Mouse (Mus musculus) G1E (cell line): Measurements from ENCODE around the gene Gm47996.

Source experiments
- CTCF ChIP-seq: IDR thresholded peaks from 2 replicates; pipeline ENCODE4 v1.5.1; 2012; ENCODE audit warnings: low read depth, low read length, inconsistent platforms, mixed read lengths
- POLR2AphosphoS5 ChIP-seq: IDR thresholded peaks from 2 replicates; pipeline ENCODE4 v1.6.1; 2012; ENCODE audit warnings: low read depth, low read length, inconsistent platforms; ENCODE audit not compliant: insufficient replicate concordance

GRCm38 (mm10) chr1:151251194-151252010 lies 41.5 kb downstream of the Gm47996 start:
- TF ChIP-seq CTCF = no peak
- no peak for TF ChIP-seq POLR2AphosphoS5
